Mouse (Mus musculus) hematopoietic multipotent progenitor cell, adult 10-12 weeks (in vitro differentiated cells): ENCODE results near the gene Jak3. TPM values are rescaled to one million over a fixed set of nuclear protein-coding genes. Genes with fewer than 3 reads are reported as not detected.

Source experiments
- polyA plus RNA-seq: library from polyadenylated mRNA; stranded (reverse); fragments of >175 nt; gene quantifications from 2 replicates; pipeline ENCODE4 v1.2.3, GENCODE M21; 2012; ENCODE audit warnings: low replicate concordance

The Jak3 gene
- 114 and 286 TPM in 2 replicates for polyA plus RNA-seq

DNA sequence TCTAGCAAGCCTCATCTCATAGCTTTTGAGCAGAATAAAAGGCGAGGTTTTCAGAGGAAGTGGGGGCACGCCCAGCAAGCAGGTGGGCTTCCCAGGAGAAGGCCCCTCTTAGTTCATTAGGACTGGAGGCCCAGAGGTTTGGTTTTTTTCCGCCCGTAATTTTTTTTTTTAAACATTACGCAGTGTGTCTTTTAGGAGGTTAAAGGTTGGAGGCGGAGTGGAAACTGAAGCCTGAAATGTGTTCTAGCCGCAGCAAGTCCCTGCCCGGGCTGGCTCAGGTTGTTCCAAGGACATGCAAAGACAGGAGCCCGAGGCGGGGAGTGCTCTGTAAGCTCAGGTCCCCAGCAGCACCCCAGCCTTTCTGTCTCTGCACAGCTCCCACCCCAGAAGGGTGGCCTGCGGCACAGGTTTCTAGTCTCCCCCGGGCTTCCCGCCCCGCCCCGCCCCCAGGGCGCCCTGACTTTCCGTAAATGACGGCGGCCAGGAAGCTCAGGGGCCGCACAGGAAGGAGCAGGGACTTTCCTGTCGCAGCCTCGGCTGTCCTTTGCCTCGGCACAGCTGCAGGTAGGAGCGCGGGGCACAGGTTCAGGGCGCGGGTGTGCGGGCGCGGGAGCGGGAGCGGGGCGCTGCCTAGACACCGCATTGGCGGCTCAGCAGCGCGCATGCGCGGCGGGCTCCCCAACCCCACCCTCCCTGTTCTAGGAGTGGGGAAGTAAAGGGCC lies at the start of gene Jak3:
TSS of gene Jak3 (plus strand) at position 277 of the 722 bp plus-strand sequence.

DNA sequence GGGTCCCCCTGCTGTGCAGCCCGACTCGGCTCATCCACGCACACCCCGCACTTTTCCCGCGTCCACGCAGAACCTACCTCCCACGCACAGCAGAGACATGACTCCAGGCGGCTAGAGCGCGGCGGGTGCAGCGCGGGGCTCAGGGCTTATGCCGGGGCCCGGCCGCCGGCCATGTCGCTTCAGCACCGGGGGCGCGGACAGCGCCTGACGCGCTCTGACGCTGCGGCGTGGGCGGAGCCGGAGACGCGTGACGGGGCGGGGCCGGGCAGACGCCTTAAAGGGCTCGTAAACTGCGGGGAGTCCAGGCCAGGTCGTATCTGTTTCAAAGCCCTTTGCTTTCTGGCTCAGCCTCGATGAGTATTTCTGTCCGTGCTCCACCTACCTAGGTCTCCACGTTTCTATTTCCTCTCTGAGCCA lies 4.5 kb upstream of the Jak3 start, which contains the start of gene Unc13a:
TSS of gene Unc13a (minus strand) at position 209 of the 417 bp plus-strand sequence.

DNA sequence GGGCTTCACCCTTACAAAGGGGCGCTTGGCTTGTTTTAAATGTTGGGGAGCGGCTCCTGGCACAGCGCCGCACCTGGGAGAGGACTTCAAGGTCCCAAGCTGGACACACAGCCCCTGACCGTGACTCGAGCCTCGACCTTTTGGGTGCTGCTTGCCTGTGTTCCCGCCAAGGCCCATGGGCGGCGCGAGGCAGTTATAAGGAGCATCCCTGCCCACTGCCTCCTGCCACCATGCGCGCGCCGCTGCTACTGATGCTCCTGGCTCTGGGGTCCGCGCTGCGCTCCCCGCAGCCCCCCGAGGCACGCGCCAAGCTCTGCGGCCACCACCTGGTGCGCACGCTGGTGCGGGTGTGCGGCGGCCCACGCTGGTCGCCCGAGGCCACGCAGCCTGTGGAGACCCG lies 12.9 kb downstream of the Jak3 start, which contains the start of gene Insl3:
TSS of gene Insl3 (plus strand) at position 187 of the 400 bp plus-strand sequence.

DNA sequence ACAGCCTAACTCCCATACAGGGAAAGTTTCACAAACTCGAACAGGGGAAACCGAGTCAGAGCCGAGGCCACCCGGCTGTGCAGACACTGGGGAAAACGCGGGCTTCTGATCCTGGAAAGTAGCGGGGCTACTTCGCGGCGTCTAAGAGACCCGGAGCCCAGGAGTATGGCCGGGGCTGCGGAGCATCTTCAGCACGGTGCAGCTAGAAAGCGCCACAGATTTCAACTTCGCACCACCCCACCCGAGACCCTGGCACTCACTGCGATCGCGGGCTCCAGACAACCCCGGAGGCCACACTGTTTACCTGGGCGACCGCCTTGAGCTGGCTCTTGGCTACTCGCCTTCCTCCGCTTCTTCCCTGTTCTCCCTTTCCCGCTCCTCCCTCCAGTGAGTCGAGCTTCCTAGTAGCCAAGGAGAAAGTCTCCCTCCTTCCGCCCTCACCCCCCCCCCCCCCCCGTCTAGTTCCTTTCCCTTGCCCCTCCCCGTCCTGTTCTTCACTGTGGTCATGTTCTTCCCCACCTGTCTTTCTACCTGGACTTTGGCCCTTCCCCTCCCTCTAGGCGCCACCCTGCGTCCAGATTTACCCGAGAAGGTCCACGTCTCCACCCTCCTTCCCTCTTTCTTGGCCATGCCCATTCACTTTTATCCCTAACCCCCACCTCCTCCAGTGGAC lies 25.5 kb downstream of the Jak3 start, which contains the start of gene B3gnt3:
TSS of gene B3gnt3 (minus strand) at position 376 of the 673 bp plus-strand sequence.

DNA sequence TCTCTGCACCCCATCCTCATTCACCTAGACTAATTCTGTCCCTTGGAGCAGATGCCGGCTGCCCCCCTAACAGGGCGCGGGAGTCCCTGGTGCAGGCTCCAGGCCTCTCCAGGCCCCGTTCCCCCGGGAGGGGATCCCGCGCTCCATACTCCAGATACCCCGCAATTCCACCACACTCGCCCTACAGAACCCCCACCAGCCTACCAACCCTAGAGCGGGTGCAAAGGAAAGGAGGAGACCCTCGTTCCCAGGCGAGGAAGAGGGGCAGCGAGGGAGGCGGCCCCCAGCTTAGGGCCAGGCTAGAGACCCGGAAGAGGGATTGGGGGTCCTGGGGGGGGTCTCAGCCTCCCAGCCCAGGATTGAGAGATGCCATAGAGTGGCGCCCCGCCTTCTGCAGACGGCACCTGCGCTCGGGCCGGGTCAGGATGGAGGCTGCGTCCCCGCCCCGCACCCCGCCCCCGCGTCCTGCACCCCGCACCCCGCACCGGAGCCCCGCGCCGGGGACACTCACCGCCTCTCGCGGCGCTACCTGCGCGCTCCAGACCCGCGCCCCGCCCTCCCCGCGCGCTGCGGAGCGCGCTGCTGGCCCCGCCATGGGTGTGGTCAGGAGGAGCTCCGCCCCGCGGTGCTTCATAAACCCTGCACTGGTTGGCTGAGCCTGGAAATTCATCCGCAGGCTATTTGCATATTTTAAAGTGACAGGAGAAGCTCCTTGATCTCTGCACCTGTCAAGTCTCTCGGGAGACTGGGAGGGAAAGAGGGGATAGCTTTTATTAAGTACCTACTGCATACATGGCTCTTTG lies 49.2 kb downstream of the Jak3 start, which contains the start of gene Fcho1:
TSS of gene Fcho1 (minus strand) at position 595 of the 803 bp plus-strand sequence.

Other genes starting within 250 kb of the Jak3 start
- 63.5 and 128 TPM in 2 replicates for gene Abhd8, start 212.6 kb upstream of the Jak3 start, polyA plus RNA-seq
- gene Mrpl34, start 211.3 kb upstream of the Jak3 start, polyA plus RNA-seq = 62.6 and 70.7 TPM in 2 replicates
- 230 and 542 TPM in 2 replicates for gene Dda1, start 207.1 kb upstream of the Jak3 start, polyA plus RNA-seq
- gene Ano8, start 190.3 kb upstream of the Jak3 start, polyA plus RNA-seq = 8.3 and 23.9 TPM in 2 replicates
- gene Gtpbp3, start 188.2 kb upstream of the Jak3 start, polyA plus RNA-seq = 21.2 and 52.5 TPM in 2 replicates
- gene Plvap, start 164.5 kb upstream of the Jak3 start, polyA plus RNA-seq = 7.0 and 42.5 TPM in 2 replicates
- gene Ccdc194, start 150.6 kb upstream of the Jak3 start, polyA plus RNA-seq = 0.10 TPM in 1 of 2 replicates, not detected in the other
- gene Bst2, start 138.8 kb upstream of the Jak3 start, polyA plus RNA-seq = 136 and 509 TPM in 2 replicates
- gene Mvb12a, start 133.4 kb upstream of the Jak3 start, polyA plus RNA-seq = 126 and 231 TPM in 2 replicates
- 0.84 and 2.7 TPM in 2 replicates for gene Tmem221, start 117.4 kb upstream of the Jak3 start, polyA plus RNA-seq
- gene Nxnl1, start 109.7 kb upstream of the Jak3 start, polyA plus RNA-seq = 0.04 TPM in 1 of 2 replicates, not detected in the other
- gene Slc27a1, start 107.4 kb upstream of the Jak3 start, polyA plus RNA-seq = 14.2 and 19.8 TPM in 2 replicates
- 279 and 289 TPM in 2 replicates for gene Pgls, start 84.1 kb upstream of the Jak3 start, polyA plus RNA-seq
- 109 and 215 TPM in 2 replicates for gene Fam129c, start 78.6 kb upstream of the Jak3 start, polyA plus RNA-seq
- 60.9 and 103 TPM in 2 replicates for gene Colgalt1, start 65.3 kb upstream of the Jak3 start, polyA plus RNA-seq
- gene Unc13a, start 4.5 kb upstream of the Jak3 start, polyA plus RNA-seq = 0.42 and 0.58 TPM in 2 replicates
- 77.9 and 105 TPM in 2 replicates for gene Insl3, start 12.9 kb downstream of the Jak3 start, polyA plus RNA-seq
- 0.63 and 2.8 TPM in 2 replicates for gene B3gnt3, start 25.5 kb downstream of the Jak3 start, polyA plus RNA-seq
- 265 and 572 TPM in 2 replicates for gene Fcho1, start 49.4 kb downstream of the Jak3 start, polyA plus RNA-seq
- 0.77 and 2.1 TPM in 2 replicates for gene Zfp709, start 205.7 kb downstream of the Jak3 start, polyA plus RNA-seq
- gene Zfp882, start 232.3 kb downstream of the Jak3 start, polyA plus RNA-seq = 0.92 and 1.9 TPM in 2 replicates
- 0.99 and 4.0 TPM in 2 replicates for gene Zfp617, start 232.3 kb downstream of the Jak3 start, polyA plus RNA-seq